Mouse (Mus musculus) midbrain, embryonic 16.5 days (tissue): ENCODE results near the gene Pdlim7. TPM values are rescaled to one million over a fixed set of nuclear protein-coding genes. Genes with fewer than 3 reads are reported as not detected.

Experiments used
- ATAC-seq: fragments of 200-750 bp; cut with Nextera tagmentation; 2 replicates; pipeline ENCODE4 v1.8.0; 2017; ENCODE audit warnings: moderate TSS enrichment
- H3K27ac ChIP-seq: fragments of 300-500 bp; sonication (generic); 2 replicates; pipeline ENCODE4 v1.5.1; 2014; ENCODE audit warnings: mild to moderate bottlenecking, low read length, mixed read lengths
- H3K27me3 ChIP-seq: fragments of 300-500 bp; sonication (generic); 2 replicates; pipeline ENCODE4 v1.6.1; 2014; ENCODE audit warnings: low read depth, low read length, mixed read lengths; ENCODE audit not compliant: control insufficient read depth, insufficient read depth
- H3K36me3 ChIP-seq: fragments of 300-500 bp; sonication (generic); 2 replicates; pipeline ENCODE4 v1.6.1; 2014; ENCODE audit warnings: mild to moderate bottlenecking, low read length, moderate library complexity, mixed read lengths; ENCODE audit not compliant: control insufficient read depth, insufficient read depth
- H3K4me1 ChIP-seq: fragments of 300-500 bp; sonication (generic); 2 replicates; pipeline ENCODE4 v1.6.1; 2014; ENCODE audit warnings: mild to moderate bottlenecking, low read length, mixed read lengths; ENCODE audit not compliant: control insufficient read depth, insufficient read depth
- H3K4me2 ChIP-seq: fragments of 300-500 bp; sonication (generic); 2 replicates; pipeline ENCODE4 v1.6.1; 2014; ENCODE audit warnings: mild to moderate bottlenecking, low read length, mixed read lengths
- H3K4me3 ChIP-seq: fragments of 300-500 bp; sonication (generic); 2 replicates; pipeline ENCODE4 v1.5.1; 2014; ENCODE audit warnings: low read depth, mild to moderate bottlenecking, low read length, moderate library complexity, mixed read lengths
- H3K9ac ChIP-seq: fragments of 300-500 bp; sonication (generic); 2 replicates; pipeline ENCODE4 v1.6.1; 2014; ENCODE audit warnings: low read depth, low read length, mixed read lengths
- H3K9me3 ChIP-seq: fragments of 300-500 bp; sonication (generic); replicated peaks from 2 replicates; pipeline ENCODE4 v1.6.1; 2014; ENCODE audit warnings: mild to moderate bottlenecking, low read length, mixed read lengths; ENCODE audit not compliant: control insufficient read depth, poor library complexity, severe bottlenecking
- WGBS: fragments of 180-500 bp; shearing (Covaris S2); extraction: QIAGEN DNeasy Blood & Tissue Kit; methylation state at CpG from one replicate; pipeline ENCODE4 v1.1.7; 2014; 5-methylcytosine and 5-hydroxymethylcytosine counted together
- microRNA-seq: library from miRNA; unstranded; fragments of <30 nt; microRNA quantifications from one replicate; pipeline ENCODE4, GENCODE M21; 2017
- polyA plus RNA-seq: library from polyadenylated mRNA; unstranded; fragments of >200 nt; fragmentation: Nextera tagmentation; extraction: Ambion mirVana; gene quantifications from 2 replicates; pipeline ENCODE4 v1.2.1, GENCODE M21; 2015

Gene Pdlim7
- polyA plus RNA-seq, 1 experiment from 2014 or later: 158 TPM

- H3K4me2 ChIP-seq: no peak overlapping the region
- H3K36me3 ChIP-seq: peaks cover 26% of the 10 kb centered on the region
- H3K4me3 ChIP-seq: no peak overlapping the region
- no peak overlapping the region for H3K27ac ChIP-seq
- no peaks in the 10 kb centered on the region for H3K9me3 ChIP-seq
- H3K27me3 ChIP-seq: no peaks in the 10 kb centered on the region
- no peak for ATAC-seq
- no peak overlapping the region for H3K9ac ChIP-seq
- 94% methylated on average over 11 of the region's 11 CpGs for WGBS
- peaks cover 19% of the 10 kb centered on the region for H3K4me1 ChIP-seq
Observed at GRCm38 (mm10) chr13:55450511-55450980, 62.9 kb downstream of the Pdlim7 start.

- H3K27ac ChIP-seq: no peak overlapping the region
- no peak overlapping the region for H3K9ac ChIP-seq
- H3K27me3 ChIP-seq: no peaks in the 10 kb centered on the region
- H3K4me1 ChIP-seq: peaks cover 19% of the 10 kb centered on the region
- no peak for ATAC-seq
- 90% methylated on average over 17 of the region's 17 CpGs for WGBS
- H3K9me3 ChIP-seq: no peaks in the 10 kb centered on the region
- H3K4me3 ChIP-seq: no peak overlapping the region
- peaks cover 26% of the 10 kb centered on the region for H3K36me3 ChIP-seq
- no peak overlapping the region for H3K4me2 ChIP-seq
Observed at GRCm38 (mm10) chr13:55449679-55450441, 63.6 kb downstream of the Pdlim7 start.

- Histone ChIP-seq H3K9ac (no peak overlapping the region), H3K27ac (no peak overlapping the region), H3K4me3 (no peak overlapping the region), H3K4me1 (peaks cover 19% of the 10 kb centered on the region), H3K9me3 (no peaks in the 10 kb centered on the region), H3K4me2 (no peak overlapping the region), H3K27me3 (no peaks in the 10 kb centered on the region), H3K36me3 (peaks cover 26% of the 10 kb centered on the region)
- no peak for ATAC-seq
- WGBS: 96% methylated on average over 9 of the region's 9 CpGs
Observed at GRCm38 (mm10) chr13:55449205-55449604, 64.3 kb downstream of the Pdlim7 start.

- Histone ChIP-seq H3K27me3 (no peaks in the 10 kb centered on the region), H3K4me1 (peaks cover 23% of the 10 kb centered on the region), H3K4me3 (no peak overlapping the region), H3K4me2 (no peak overlapping the region), H3K36me3 (peaks cover 23% of the 10 kb centered on the region), H3K27ac (no peak overlapping the region), H3K9me3 (no peaks in the 10 kb centered on the region), H3K9ac (no peak overlapping the region)
- 91% methylated on average over 5 of the region's 5 CpGs for WGBS
- ATAC-seq: no peak
Observed at GRCm38 (mm10) chr13:55448131-55448530, 65.3 kb downstream of the Pdlim7 start.

- Histone ChIP-seq H3K4me3 (no peak overlapping the region), H3K27me3 (no peaks in the 10 kb centered on the region), H3K9me3 (no peaks in the 10 kb centered on the region), H3K4me2 (no peak overlapping the region), H3K4me1 (peaks cover 23% of the 10 kb centered on the region), H3K27ac (no peak overlapping the region), H3K9ac (no peak overlapping the region), H3K36me3 (peaks cover 18% of the 10 kb centered on the region)
- WGBS: 61% methylated on average over 3 of the region's 3 CpGs
- no peak for ATAC-seq
Observed at GRCm38 (mm10) chr13:55447543-55447943, 65.9 kb downstream of the Pdlim7 start.

GRCm38 (mm10) chr13:55446483-55447105 is 66.9 kb downstream of the Pdlim7 start:
- H3K4me3 ChIP-seq: no peak overlapping the region
- H3K4me2 ChIP-seq: peak overlapping the region; percentile 90
- WGBS: 85% methylated on average over 6 of the region's 6 CpGs
- H3K4me1 ChIP-seq: peaks cover 23% of the 10 kb centered on the region
- no peaks in the 10 kb centered on the region for H3K27me3 ChIP-seq
- no peak overlapping the region; the same call in 1 of the 2 replicates for H3K27ac ChIP-seq
- peak overlapping the region; percentile 93; the same call in 1 of the 2 replicates for H3K9ac ChIP-seq
- H3K9me3 ChIP-seq: no peaks in the 10 kb centered on the region
- peaks cover 9% of the 10 kb centered on the region for H3K36me3 ChIP-seq
- ATAC-seq: no peak

Small RNA genes within 50 kb of the gene (microRNA-seq; reads per million reads assigned to microRNA genes)
- 0.69 reads per million for gene Mir6943
- 79.7 reads per million, percentile 52 among the genes with 10 or more reads in this experiment for gene Mir6944
- gene Mir6945: 3.1 reads per million, percentile 14 among the genes with 10 or more reads in this experiment

Other genes with a start within 250 kb of the Pdlim7 start
- 319 and 320 TPM in 2 replicates for gene Prelid1, start 193.2 kb downstream of the Pdlim7 start, polyA plus RNA-seq
- 91.0 and 92.2 TPM in 2 replicates for gene Rab24, start 191.7 kb downstream of the Pdlim7 start, polyA plus RNA-seq
- 6.9 and 7.9 TPM in 2 replicates for gene Mxd3, start 183.9 kb downstream of the Pdlim7 start, polyA plus RNA-seq
- gene Lman2, start 150.9 kb downstream of the Pdlim7 start, polyA plus RNA-seq: 43.4 and 50.3 TPM in 2 replicates
- 0.34 and 0.62 TPM in 2 replicates for gene Rgs14, start 143.9 kb downstream of the Pdlim7 start, polyA plus RNA-seq
- not detected in 2 replicates for gene Slc34a1, start 115.5 kb downstream of the Pdlim7 start, polyA plus RNA-seq
- 0.57 and 0.98 TPM in 2 replicates for gene Pfn3, start 98.4 kb downstream of the Pdlim7 start, polyA plus RNA-seq
- gene F12, start 86.9 kb downstream of the Pdlim7 start, polyA plus RNA-seq: 0.31 TPM in 1 of 2 replicates, not detected in the other
- gene Grk6, start 68.6 kb downstream of the Pdlim7 start, polyA plus RNA-seq: 28.3 and 31.8 TPM in 2 replicates
- gene Prr7, start 49.4 kb downstream of the Pdlim7 start, polyA plus RNA-seq: 5.0 and 5.6 TPM in 2 replicates
- gene Dbn1, start 25.6 kb downstream of the Pdlim7 start, polyA plus RNA-seq: 617 and 675 TPM in 2 replicates
- gene Dok3, start 15.6 kb upstream of the Pdlim7 start, polyA plus RNA-seq: 5.1 and 5.6 TPM in 2 replicates
- gene Ddx41, start 23.0 kb upstream of the Pdlim7 start, polyA plus RNA-seq: 57.0 and 58.1 TPM in 2 replicates
- 48.3 and 56.3 TPM in 2 replicates for gene Fam193b, start 57.4 kb upstream of the Pdlim7 start, polyA plus RNA-seq
- gene Tmed9, start 60.1 kb upstream of the Pdlim7 start, polyA plus RNA-seq: 109 and 117 TPM in 2 replicates
- gene B4galt7, start 86.2 kb upstream of the Pdlim7 start, polyA plus RNA-seq: 42.7 and 46.1 TPM in 2 replicates
- gene Caml, start 109.3 kb upstream of the Pdlim7 start, polyA plus RNA-seq: 102 and 112 TPM in 2 replicates
- gene Ddx46, start 121.4 kb upstream of the Pdlim7 start, polyA plus RNA-seq: 25.7 and 28.3 TPM in 2 replicates
- gene B230219D22Rik, start 179.4 kb upstream of the Pdlim7 start, polyA plus RNA-seq: 82.3 and 84.5 TPM in 2 replicates
- 143 and 149 TPM in 2 replicates for gene Txndc15, start 201.0 kb upstream of the Pdlim7 start, polyA plus RNA-seq
- gene Pcbd2, start 213.7 kb upstream of the Pdlim7 start, polyA plus RNA-seq: 17.5 and 20.0 TPM in 2 replicates